Mouse (Mus musculus) ES-Bruce4 (cell line): ENCODE results near the gene Arl15.

Source experiments
- CTCF ChIP-seq: IDR thresholded peaks from one replicate; pipeline ENCODE4 v1.8.1; 2011; ENCODE audit warnings: low read depth, low read length
- POLR2A ChIP-seq: IDR thresholded peaks from one replicate; pipeline ENCODE4 v1.8.1; 2011; ENCODE audit warnings: low read length; ENCODE audit not compliant: insufficient read depth

- TF ChIP-seq CTCF = no peak
- no peak for TF ChIP-seq POLR2A
Observed at GRCm38 (mm10) chr13:113755779-113756178, 38.5 kb upstream of the Arl15 start.
